Mouse (Mus musculus) heart, embryonic 16.5 days (tissue): ENCODE measurements around the gene Meis1. TPM values are rescaled to one million over a fixed set of nuclear protein-coding genes. Genes with fewer than 3 reads are reported as not detected.
A peak's percentile ranks its signal among the peaks of the same experiment; 100 is the strongest.

ENCODE experiments used
- ATAC-seq: fragments of 200-750 bp; cut with Nextera tagmentation; replicated peaks from 2 replicates; pipeline ENCODE4 v1.8.0; 2017; ENCODE audit warnings: moderate number of reproducible peaks; ENCODE audit not compliant: insufficient read depth, low FRiP score; ENCODE audit errors: extremely low read depth
- H3K27ac ChIP-seq: fragments of 300-500 bp; sonication (generic); 2 replicates; pipeline ENCODE4 v1.5.1; 2014; ENCODE audit warnings: mild to moderate bottlenecking, low read length, control low read depth, moderate library complexity
- H3K27me3 ChIP-seq: fragments of 300-500 bp; sonication (generic); 2 replicates; pipeline ENCODE4 v1.6.1; 2014; ENCODE audit warnings: low read length, mixed read lengths; ENCODE audit not compliant: control insufficient read depth, insufficient read depth
- H3K36me3 ChIP-seq: fragments of 300-500 bp; sonication (generic); 2 replicates; pipeline ENCODE4 v1.6.1; 2014; ENCODE audit not compliant: control insufficient read depth, insufficient read depth
- H3K4me1 ChIP-seq: fragments of 300-500 bp; sonication (generic); 2 replicates; pipeline ENCODE4 v1.6.1; 2014; ENCODE audit warnings: low read length, mixed read lengths; ENCODE audit not compliant: control insufficient read depth, insufficient read depth
- H3K4me2 ChIP-seq: fragments of 300-500 bp; sonication (generic); 2 replicates; pipeline ENCODE4 v1.6.1; 2014; ENCODE audit warnings: low read depth, mild to moderate bottlenecking, control low read depth, low read length
- H3K4me3 ChIP-seq: fragments of 300-500 bp; sonication (generic); 2 replicates; pipeline ENCODE4 v1.5.1; 2014; ENCODE audit warnings: mild to moderate bottlenecking, control low read depth, low read length
- H3K9ac ChIP-seq: fragments of 300-500 bp; sonication (generic); 2 replicates; pipeline ENCODE4 v1.6.1; 2014; ENCODE audit warnings: low read length, control low read depth
- H3K9me3 ChIP-seq: fragments of 300-500 bp; sonication (generic); replicated peaks from 2 replicates; pipeline ENCODE4 v1.6.1; 2016; ENCODE audit warnings: low read length; ENCODE audit not compliant: control insufficient read depth
- WGBS: fragments of 180-500 bp; shearing (Covaris S2); extraction: QIAGEN DNeasy Blood & Tissue Kit; methylation state at CpG from one replicate; pipeline ENCODE4 v1.1.7; 2014; 5-methylcytosine and 5-hydroxymethylcytosine counted together
- polyA plus RNA-seq: library from polyadenylated mRNA; unstranded; fragments of >200 nt; fragmentation: Nextera tagmentation; extraction: Ambion mirVana; gene quantifications from 2 replicates; pipeline ENCODE4 v1.2.1, GENCODE M21; 2015

Gene Meis1
- polyA plus RNA-seq, 1 experiment from 2014 or later, result 59.8 TPM

GRCm38 (mm10) chr11:18913251-18913650, 105.5 kb downstream of the Meis1 start:
- H3K9ac ChIP-seq, result no peak overlapping the region
- H3K36me3 ChIP-seq, result no peaks in the 10 kb centered on the region
- peaks cover 11% of the 10 kb centered on the region for H3K4me1 ChIP-seq
- no peak overlapping the region for H3K4me2 ChIP-seq
- no peaks in the 10 kb centered on the region for H3K27me3 ChIP-seq
- no peak overlapping the region for H3K4me3 ChIP-seq
- no peak for ATAC-seq
- WGBS, result 54% methylated on average over 1 of the region's 1 CpGs
- H3K9me3 ChIP-seq, result no peaks in the 10 kb centered on the region
- H3K27ac ChIP-seq, result no peak overlapping the region

GRCm38 (mm10) chr11:18912311-18913019, 106.3 kb downstream of the Meis1 start:
- Histone ChIP-seq H3K27me3 (no peaks in the 10 kb centered on the region), H3K4me1 (peaks cover 11% of the 10 kb centered on the region), H3K4me2 (no peak overlapping the region), H3K27ac (0 out of 2 replicates have a peak overlapping the region, but pooled peaks have one; percentile 6), H3K36me3 (no peaks in the 10 kb centered on the region), H3K4me3 (no peak overlapping the region), H3K9ac (no peak overlapping the region), H3K9me3 (no peaks in the 10 kb centered on the region)
- 36% methylated on average over 6 of the region's 6 CpGs for WGBS
- no peak for ATAC-seq

DNA sequence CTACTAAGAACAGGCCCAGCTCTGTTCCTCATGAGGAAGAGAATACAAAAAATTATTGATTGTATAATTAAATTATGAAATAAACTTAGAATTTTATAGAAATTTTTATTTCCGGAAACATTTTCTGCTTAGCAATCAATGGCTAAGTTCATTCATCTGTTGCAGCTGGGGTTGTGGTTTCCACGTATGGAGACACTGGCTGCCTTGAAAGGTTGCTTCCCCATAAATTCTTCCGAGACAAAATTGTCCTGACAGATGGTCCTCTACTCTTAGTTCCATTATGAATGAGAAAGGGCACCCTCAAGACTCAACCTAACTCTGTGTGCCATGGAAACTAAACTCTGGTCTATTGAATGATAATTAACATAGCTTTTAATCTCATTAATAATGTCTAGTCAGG, 111.9 kb downstream of the Meis1 start:
- Histone ChIP-seq H3K4me3 (no peak overlapping the region), H3K36me3 (0 out of 2 replicates have a peak, but pooled peaks cover 2% of the 10 kb centered on the region), H3K27ac (no peak overlapping the region), H3K4me1 (no peaks in the 10 kb centered on the region), H3K9me3 (no peaks in the 10 kb centered on the region), H3K4me2 (no peak overlapping the region), H3K27me3 (no peaks in the 10 kb centered on the region), H3K9ac (no peak overlapping the region)
- WGBS, result 82% methylated on average over 3 of the region's 3 CpGs
- no peak for ATAC-seq

GRCm38 (mm10) chr11:18905431-18905830, 113.4 kb downstream of the Meis1 start:
- H3K9me3 ChIP-seq, result no peaks in the 10 kb centered on the region
- no peak overlapping the region for H3K9ac ChIP-seq
- no peaks in the 10 kb centered on the region for H3K27me3 ChIP-seq
- 65% methylated on average over 1 of the region's 1 CpGs for WGBS
- peaks cover 4% of the 10 kb centered on the region for H3K4me1 ChIP-seq
- H3K36me3 ChIP-seq, result 0 out of 2 replicates have a peak, but pooled peaks cover 2% of the 10 kb centered on the region
- no peak overlapping the region for H3K4me3 ChIP-seq
- H3K27ac ChIP-seq, result no peak overlapping the region
- no peak overlapping the region for H3K4me2 ChIP-seq
- no peak for ATAC-seq

GRCm38 (mm10) chr11:18904880-18905279, 113.9 kb downstream of the Meis1 start:
- Histone ChIP-seq H3K9me3 (no peaks in the 10 kb centered on the region), H3K9ac (no peak overlapping the region), H3K4me2 (no peak overlapping the region), H3K36me3 (0 out of 2 replicates have a peak, but pooled peaks cover 2% of the 10 kb centered on the region), H3K4me1 (peaks cover 7% of the 10 kb centered on the region), H3K27me3 (no peaks in the 10 kb centered on the region), H3K4me3 (no peak overlapping the region), H3K27ac (no peak overlapping the region)
- WGBS, result 72% methylated on average over 1 of the region's 1 CpGs
- ATAC-seq, result no peak

- 0 out of 2 replicates have a peak, but pooled peaks cover 2% of the 10 kb centered on the region for H3K36me3 ChIP-seq
- H3K9me3 ChIP-seq, result no peaks in the 10 kb centered on the region
- H3K4me1 ChIP-seq, result peaks cover 9% of the 10 kb centered on the region
- no peak overlapping the region for H3K9ac ChIP-seq
- 64% methylated on average over 5 of the region's 5 CpGs for WGBS
- H3K27ac ChIP-seq, result no peak overlapping the region
- H3K4me3 ChIP-seq, result no peak overlapping the region
- no peak for ATAC-seq
- H3K4me2 ChIP-seq, result no peak overlapping the region
- H3K27me3 ChIP-seq, result no peaks in the 10 kb centered on the region
These were observed 114.5 kb downstream of the Meis1 start for GRCm38 (mm10) chr11:18904285-18904684.

GRCm38 (mm10) chr11:18900489-18900888, 118.3 kb downstream of the Meis1 start:
- Histone ChIP-seq H3K9me3 (no peaks in the 10 kb centered on the region), H3K4me2 (peak overlapping the region; percentile 1; the same call in 1 of the 2 replicates), H3K27ac (no peak overlapping the region), H3K4me3 (no peak overlapping the region), H3K27me3 (no peaks in the 10 kb centered on the region), H3K4me1 (peaks cover 25% of the 10 kb centered on the region), H3K9ac (no peak overlapping the region), H3K36me3 (0 out of 2 replicates have a peak, but pooled peaks cover 1% of the 10 kb centered on the region)
- ATAC-seq, result no peak
- WGBS, result 65% methylated on average over 2 of the region's 2 CpGs

- Histone ChIP-seq H3K4me2 (no peak overlapping the region), H3K4me1 (peaks cover 25% of the 10 kb centered on the region), H3K4me3 (no peak overlapping the region), H3K36me3 (no peaks in the 10 kb centered on the region), H3K27ac (peak overlapping the region; percentile 14; the same call in 1 of the 2 replicates), H3K9ac (no peak overlapping the region), H3K9me3 (no peaks in the 10 kb centered on the region), H3K27me3 (no peaks in the 10 kb centered on the region)
- WGBS, result 19% methylated on average over 4 of the region's 4 CpGs
- no peak for ATAC-seq
These were observed 119.9 kb downstream of the Meis1 start for GRCm38 (mm10) chr11:18898862-18899261.

GRCm38 (mm10) chr11:18897921-18898646, 120.7 kb downstream of the Meis1 start:
- Histone ChIP-seq H3K4me3 (no peak overlapping the region), H3K27me3 (no peaks in the 10 kb centered on the region), H3K4me2 (no peak overlapping the region), H3K27ac (peak overlapping the region; percentile 2), H3K9me3 (no peaks in the 10 kb centered on the region), H3K4me1 (peaks cover 25% of the 10 kb centered on the region), H3K9ac (no peak overlapping the region), H3K36me3 (no peaks in the 10 kb centered on the region)
- no peak for ATAC-seq
- WGBS, result 27% methylated on average over 7 of the region's 7 CpGs
